Mouse (Mus musculus) C2C12 (cell line): Measurements from ENCODE around the gene Zfp637.

ENCODE experiments used
- CTCF ChIP-seq: IDR thresholded peaks from one replicate; pipeline ENCODE4 v1.5.1; 2011; ENCODE audit not compliant: control insufficient read depth, insufficient read depth, insufficient read length
- MYOD1 ChIP-seq: IDR thresholded peaks from one replicate; pipeline ENCODE4 v1.6.1; 2011; ENCODE audit warnings: low read depth; ENCODE audit not compliant: control insufficient read depth, insufficient read length

GRCm38 (mm10) chr6:117820327-117820726 is 20.7 kb upstream of the Zfp637 start:
- TF ChIP-seq CTCF (no peak), MYOD1 (no peak)
